Mouse (Mus musculus): ENCODE measurements at regions not wholly inside any gene's neighbourhood (a gene's known extent, or its start where the extent isn't known, plus 50 kb on each side); places are given as distances from the start of the nearest gene placed in this dataset.

GRCm38 (mm10) chr15:62823861-62824518 is 1021.0 kb downstream of the Gsdmc2 start:
- no peak overlapping the region for H3K4me3 ChIP-seq (ENCODE audit: control insufficient read depth in 1 of 2, insufficient read depth in 1 of 2, low read depth in 2 of 2, low read length in 2 of 2)
- DNase-seq (ENCODE audit: low read depth, low spot score): no peak
- H3K9me3 ChIP-seq (replicated peaks; ENCODE audit: insufficient read depth, low read length): no peaks in the 10 kb centered on the region
- H3K79me2 ChIP-seq (ENCODE audit: control insufficient read depth, insufficient read depth, low read length, poor library complexity): no peaks in the 10 kb centered on the region
- H3K4me1 ChIP-seq (ENCODE audit: control insufficient read depth in 1 of 2, insufficient read depth in 2 of 2, low read length in 2 of 2): no peaks in the 10 kb centered on the region
- no peak overlapping the region for H3K27ac ChIP-seq (ENCODE audit: control insufficient read depth, low read depth, low read length)
- no peak for TF ChIP-seq UBTF (IDR thresholded peaks at IDR 0.05; ENCODE audit: borderline replicate concordance, insufficient read depth, low read depth, low read length)
- TF ChIP-seq ETS1 (IDR thresholded peaks at IDR 0.05; ENCODE audit: low read depth, low read length): no peak
- TF ChIP-seq SIN3A (IDR thresholded peaks at IDR 0.05; ENCODE audit: low read length): no peak
- TF ChIP-seq NELFE (IDR thresholded peaks at IDR 0.05; ENCODE audit: low read depth, low read length): no peak
- TF ChIP-seq CTCF (IDR thresholded peaks at IDR 0.05 in 2 of 3, conservative IDR thresholded peaks at IDR 0.05 in 1 of 3; ENCODE audit: control insufficient read depth in 1 of 3, insufficient read depth in 1 of 3, low read depth in 2 of 3, low read length in 3 of 3, poor library complexity in 1 of 3, severe bottlenecking in 1 of 3): no peak
- TF ChIP-seq KAT2A (conservative IDR thresholded peaks at IDR 0.05; ENCODE audit: low read depth, low read length): no peak
- TF ChIP-seq ELF1 (IDR thresholded peaks at IDR 0.05; ENCODE audit: low read depth, low read length): no peak
- no peak for TF ChIP-seq SMC3 (IDR thresholded peaks at IDR 0.05; ENCODE audit: low read depth, low read length)
- TF ChIP-seq CHD1 (IDR thresholded peaks at IDR 0.05; ENCODE audit: low read depth, low read length): no peak
- H3K36me3 ChIP-seq (ENCODE audit: control insufficient read depth in 1 of 2, insufficient read depth in 2 of 2, low read length in 2 of 2): no peaks in the 10 kb centered on the region
- no peak overlapping the region for H3K9ac ChIP-seq (ENCODE audit: control insufficient read depth, low read depth, low read length, poor library complexity, severe bottlenecking)
- H3K27me3 ChIP-seq (ENCODE audit: control insufficient read depth in 1 of 2, insufficient read depth in 2 of 2, low read length in 2 of 2): no peaks in the 10 kb centered on the region

DNA sequence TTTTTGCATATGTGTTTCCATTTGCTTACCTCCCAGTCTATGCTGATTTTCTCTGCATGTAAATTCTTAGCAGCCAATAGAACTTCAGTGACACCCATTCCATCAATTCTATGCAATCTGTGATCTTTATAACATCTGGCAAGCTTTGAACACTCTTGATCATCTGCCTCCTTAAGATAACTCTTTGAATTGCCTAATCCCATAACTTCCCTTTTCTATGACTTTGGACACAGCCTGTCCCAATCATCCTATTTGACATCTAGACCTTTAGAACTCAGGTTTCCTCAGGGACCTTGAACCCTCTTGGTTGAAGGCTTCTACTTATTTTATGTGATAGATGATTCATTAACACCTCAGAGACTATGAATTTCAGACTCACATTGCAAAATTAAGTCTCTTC is 1022.7 kb downstream of the Gsdmc2 start:
- no peak overlapping the region for H3K27ac ChIP-seq (ENCODE audit: control insufficient read depth, low read depth, low read length)
- no peaks in the 10 kb centered on the region for H3K9me3 ChIP-seq (replicated peaks; ENCODE audit: insufficient read depth, low read length)
- H3K4me1 ChIP-seq (ENCODE audit: control insufficient read depth in 1 of 2, insufficient read depth in 2 of 2, low read length in 2 of 2): no peaks in the 10 kb centered on the region
- DNase-seq (ENCODE audit: low read depth, low spot score): peak; percentile 14
- no peak overlapping the region for H3K9ac ChIP-seq (ENCODE audit: control insufficient read depth, low read depth, low read length, poor library complexity, severe bottlenecking)
- TF ChIP-seq ELF1 (IDR thresholded peaks at IDR 0.05; ENCODE audit: low read depth, low read length): no peak
- TF ChIP-seq EP300 (IDR thresholded peaks at IDR 0.05; ENCODE audit: low read depth in 1 of 2, low read length in 2 of 2): 0 out of 4 replicates have a peak, but pooled peaks have one; percentile 15 to 22
- TF ChIP-seq KAT2A (conservative IDR thresholded peaks at IDR 0.05; ENCODE audit: low read depth, low read length): no peak
- TF ChIP-seq JUND (IDR thresholded peaks at IDR 0.05; ENCODE audit: low read depth, low read length): no peak
- no peak for TF ChIP-seq MYB (IDR thresholded peaks at IDR 0.05; ENCODE audit: low read depth, low read length)
- TF ChIP-seq USF1 (IDR thresholded peaks at IDR 0.05; ENCODE audit: low read depth, low read length): no peak
- no peak for TF ChIP-seq ZMIZ1 (IDR thresholded peaks at IDR 0.05; ENCODE audit: low read depth, low read length)
- peak; percentile 10; the same call in 1 of the 2 replicates for TF ChIP-seq TAL1 (IDR thresholded peaks at IDR 0.05; ENCODE audit: low read length)
- H3K4me3 ChIP-seq (ENCODE audit: control insufficient read depth in 1 of 2, insufficient read depth in 1 of 2, low read depth in 2 of 2, low read length in 2 of 2): no peak overlapping the region
- no peaks in the 10 kb centered on the region for H3K27me3 ChIP-seq (ENCODE audit: control insufficient read depth in 1 of 2, insufficient read depth in 2 of 2, low read length in 2 of 2)
- H3K79me2 ChIP-seq (ENCODE audit: control insufficient read depth, insufficient read depth, low read length, poor library complexity): no peaks in the 10 kb centered on the region
- no peaks in the 10 kb centered on the region for H3K36me3 ChIP-seq (ENCODE audit: control insufficient read depth in 1 of 2, insufficient read depth in 2 of 2, low read length in 2 of 2)
